Mouse (Mus musculus) layer of hippocampus, adult 2 months (tissue): ENCODE results near the gene Ssna1. TPM values are rescaled to one million over a fixed set of nuclear protein-coding genes. Genes with fewer than 3 reads are reported as not detected.

ENCODE experiments used
- DNase-seq, 2 experiments: peaks; one replicate each; pipeline ENCODE4 v3.0.0; 2022; ENCODE audit warnings: low spot score in 2 of 2
- H3K27ac ChIP-seq: fragments of 200-600 bp; 2 replicates; pipeline ENCODE4 v1.8.1; 2022
- H3K4me3 ChIP-seq: fragments of 200-600 bp; 2 replicates; pipeline ENCODE4 v1.8.1; 2022; ENCODE audit warnings: mild to moderate bottlenecking
- CTCF ChIP-seq: fragments of 200-600 bp; conservative IDR thresholded peaks from 2 replicates; pipeline ENCODE4 v1.8.1; 2022; ENCODE audit warnings: antibody characterized with exemption, mild to moderate bottlenecking, moderate library complexity
- long read RNA-seq, 2 experiments: library from polyadenylated mRNA; stranded (forward); transcript quantifications; one replicate each; pipeline ENCODE4 v2.0.0; 2021; ENCODE audit warnings: borderline mapping rate in 2 of 2
- total RNA-seq, 2 experiments: library from RNA; stranded (reverse); gene quantifications; 2 replicates each; pipeline ENCODE4 v1.2.3; 2021

Ssna1 gene
- total RNA-seq = 10 to 100 TPM; 64.5 to 69.3 TPM
- long read RNA-seq, experiment 1, transcript Ssna1-204 (2 exons, 1,006 nt) = minor isoform, 16 of 45 reads
- long read RNA-seq, experiment 1, transcript Ssna1-201 (3 exons, 862 nt) = major isoform, 19 of 45 reads
- long read RNA-seq, experiment 1, partial matches to known transcripts = 0 of 45 reads
- long read RNA-seq, experiment 1, other reads (novel, unspliced or antisense) = 6 of 45 reads
- long read RNA-seq, experiment 2, transcript Ssna1-201 (3 exons, 862 nt) = major isoform, 24 of 61 reads
- long read RNA-seq, experiment 2, transcript Ssna1-204 (2 exons, 1,006 nt) = minor isoform, 18 of 61 reads
- long read RNA-seq, experiment 2, transcript Ssna1-203 (3 exons, 845 nt) = minor isoform, 7 of 61 reads
- long read RNA-seq, experiment 2, partial matches to known transcripts = 0 of 61 reads
- long read RNA-seq, experiment 2, other reads (novel, unspliced or antisense) = 11 of 61 reads

- peak; percentile 60 for TF ChIP-seq CTCF
- Histone ChIP-seq H3K4me3 (peak within 1 kb of the TSS; percentile 96), H3K27ac (peak within 1 kb of the TSS; percentile 89)
- DNase-seq = peak; percentile 95 to 98
Measured at GRCm38 (mm10) chr2:25271827-25272511, at the start of gene Ssna1, which contains the start of gene Anapc2. Gene Ssna1, minus strand, starts transcription at chr2:25272438. Gene Anapc2, plus strand, starts transcription at chr2:25272478.

- TF ChIP-seq CTCF = no peak
- no peak for DNase-seq
- H3K27ac ChIP-seq = peak overlapping the region; percentile 51; the same call in 1 of the 2 replicates
Measured at GRCm38 (mm10) chr2:25320084-25320483, 47.8 kb upstream of the Ssna1 start.

GRCm38 (mm10) chr2:25318971-25319773 is 46.9 kb upstream of the Ssna1 start, which contains the start of gene Grin1:
Gene Grin1, minus strand, starts transcription at chr2:25319187.
- peak; percentile 89 to 91 for DNase-seq
- Histone ChIP-seq H3K27ac (peak within 1 kb of the TSS; percentile 99), H3K4me3 (peak within 1 kb of the TSS; percentile 86)
- TF ChIP-seq CTCF = no peak

More at GRCm38 (mm10) chr2:25320084-25320483, 47.8 kb upstream of the Ssna1 start:
- H3K4me3 ChIP-seq = no peak overlapping the region

- Histone ChIP-seq H3K4me3 (peak overlapping the region; percentile 86), H3K27ac (peak overlapping the region; percentile 99)
- DNase-seq = peak; percentile 44 to 48
- no peak for TF ChIP-seq CTCF
Measured at GRCm38 (mm10) chr2:25318119-25318966, 46.1 kb upstream of the Ssna1 start.

DNA sequence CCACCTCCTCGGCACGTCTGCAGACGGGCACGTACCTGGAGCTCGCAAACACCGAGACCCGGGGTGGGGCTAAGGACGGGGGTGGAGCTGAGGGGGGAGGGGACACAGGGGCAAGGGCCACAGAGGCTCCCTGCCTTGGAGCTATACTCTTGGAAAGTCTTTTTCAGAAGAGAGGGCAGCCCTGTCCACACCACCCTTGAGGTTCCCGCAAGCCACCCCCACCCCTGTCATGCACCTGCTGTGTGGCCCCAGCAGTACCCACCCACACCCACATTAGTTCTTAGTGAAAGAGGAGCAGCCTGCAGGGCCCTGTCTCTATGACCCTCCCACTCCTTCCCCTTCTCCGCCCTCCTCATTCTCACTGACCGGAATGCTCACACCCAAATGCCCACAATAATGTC is 39.3 kb upstream of the Ssna1 start:
- Histone ChIP-seq H3K27ac (0 out of 2 replicates have a peak overlapping the region, but pooled peaks have one; percentile 2), H3K4me3 (no peak overlapping the region)
- TF ChIP-seq CTCF = no peak
- DNase-seq = no peak

DNA sequence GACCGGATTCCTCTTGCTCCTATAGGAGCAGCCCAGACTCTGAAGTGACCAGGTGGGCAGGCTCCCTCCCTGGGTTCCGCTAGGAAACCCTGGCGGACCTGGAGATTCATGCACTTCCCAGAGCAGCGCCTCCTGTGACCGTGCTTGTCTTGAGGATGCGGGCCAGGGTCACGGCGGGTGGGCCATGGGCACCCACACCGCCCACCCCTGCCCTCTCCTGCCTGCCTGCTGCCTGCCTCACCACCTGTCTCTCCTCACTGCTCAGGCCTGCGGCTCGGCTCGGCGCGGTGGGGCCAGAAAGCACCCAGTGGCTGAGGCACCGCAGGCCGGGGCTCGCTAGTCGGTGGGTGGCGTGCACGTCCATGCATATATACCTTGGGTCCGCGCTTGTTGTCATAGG is 38.7 kb upstream of the Ssna1 start:
- Histone ChIP-seq H3K27ac (peak overlapping the region; percentile 2; the same call in 1 of the 2 replicates), H3K4me3 (no peak overlapping the region)
- no peak for TF ChIP-seq CTCF
- no peak for DNase-seq

DNA sequence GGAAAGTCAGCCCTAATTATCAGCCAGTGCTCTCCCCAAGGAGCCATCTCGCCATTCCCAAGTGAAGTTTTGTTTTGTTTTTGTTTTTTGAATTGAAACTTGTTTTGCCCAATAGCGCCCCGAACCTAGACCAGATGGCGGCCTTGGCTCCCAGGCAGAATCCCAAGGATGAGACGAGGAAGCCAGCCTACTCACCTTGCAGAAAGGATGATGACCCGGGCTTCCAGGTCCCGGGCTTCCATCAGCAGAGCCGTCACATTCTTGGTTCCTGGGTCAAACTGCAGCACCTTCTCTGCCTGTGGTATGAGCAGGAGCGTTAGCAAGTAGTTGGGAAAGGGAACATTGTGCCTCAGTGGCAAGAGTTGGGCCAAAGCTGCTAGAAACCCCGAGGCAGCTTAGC is 37.9 kb upstream of the Ssna1 start:
- H3K4me3 ChIP-seq = no peak overlapping the region
- DNase-seq = no peak
- no peak for TF ChIP-seq CTCF
- no peak overlapping the region for H3K27ac ChIP-seq

DNA sequence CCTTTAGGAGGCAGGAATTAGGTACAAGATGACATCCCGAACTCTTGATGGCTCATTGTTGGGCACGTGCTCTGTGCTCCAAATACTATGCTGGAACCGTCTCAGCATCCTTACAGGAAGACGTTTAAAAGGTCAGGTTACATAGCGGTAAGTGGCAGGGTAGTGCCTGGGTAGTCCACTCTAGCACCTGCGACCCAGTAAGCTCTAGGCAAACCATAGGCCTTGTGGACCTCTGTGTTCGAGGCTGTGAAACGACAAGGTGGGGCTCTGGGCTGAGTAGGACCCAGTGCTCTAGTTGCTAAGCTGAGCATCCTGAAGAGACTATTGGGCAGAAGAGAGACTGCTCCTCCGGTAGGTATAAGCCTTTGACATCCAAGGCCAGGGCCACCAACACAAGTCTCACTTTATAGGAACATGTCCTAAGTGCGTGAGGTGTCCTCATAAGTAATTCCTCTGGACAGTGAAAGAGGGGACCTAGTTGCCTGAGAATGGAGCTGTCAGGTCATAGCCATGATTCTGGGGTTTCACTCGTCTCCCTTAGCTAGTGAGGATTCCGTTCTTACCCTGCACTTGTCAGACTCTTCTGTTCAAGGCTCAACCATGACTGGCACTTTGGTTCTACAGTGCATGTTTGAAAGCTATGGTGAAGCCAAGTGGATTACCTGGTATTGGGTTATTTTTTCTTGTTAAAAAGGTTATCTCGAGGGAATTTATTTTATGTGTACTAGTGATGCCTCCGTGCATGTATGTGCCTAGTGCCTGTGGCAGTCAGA is 33.5 kb upstream of the Ssna1 start:
- no peak for DNase-seq
- Histone ChIP-seq H3K4me3 (no peak overlapping the region; the same call in 1 of the 2 replicates), H3K27ac (peak overlapping the region; percentile 51; the same call in 1 of the 2 replicates)
- no peak for TF ChIP-seq CTCF

- Histone ChIP-seq H3K4me3 (peak overlapping the region; percentile 46), H3K27ac (peak overlapping the region; percentile 51; the same call in 1 of the 2 replicates)
- peak in 1 of 2 experiments; percentile 10 for DNase-seq
- TF ChIP-seq CTCF = no peak
Measured at GRCm38 (mm10) chr2:25304657-25305541, 32.7 kb upstream of the Ssna1 start.
